Mouse (Mus musculus): ENCODE measurements at regions not wholly inside any gene's neighbourhood (a gene's known extent, or its start where the extent isn't known, plus 50 kb on each side); places are given as distances from the start of the nearest gene placed in this dataset.

GRCm38 (mm10) chr13:43975281-43975680 is 190.7 kb downstream of the Cd83 start:
- DNase-seq: no peak

DNA sequence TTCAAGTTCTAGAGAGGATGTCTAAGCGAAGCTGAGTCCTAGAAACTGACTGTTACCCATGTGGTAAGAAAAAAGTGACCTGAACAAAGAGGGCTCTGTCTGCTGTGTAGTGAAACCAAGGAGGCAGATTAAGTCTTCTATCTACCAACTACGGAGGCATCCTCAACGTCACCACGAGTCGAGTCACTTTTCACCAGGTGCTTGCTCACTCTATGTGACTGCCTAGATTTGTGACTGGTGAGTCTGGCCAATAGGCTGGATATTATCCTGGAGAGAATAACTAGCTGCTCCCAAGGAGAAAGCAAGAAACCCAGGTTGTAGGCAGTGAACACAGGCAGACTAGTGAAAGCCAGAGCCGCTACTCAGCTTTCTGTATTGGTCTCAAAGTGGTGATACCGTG is 191.2 kb downstream of the Cd83 start:
- DNase-seq: no peak

DNA sequence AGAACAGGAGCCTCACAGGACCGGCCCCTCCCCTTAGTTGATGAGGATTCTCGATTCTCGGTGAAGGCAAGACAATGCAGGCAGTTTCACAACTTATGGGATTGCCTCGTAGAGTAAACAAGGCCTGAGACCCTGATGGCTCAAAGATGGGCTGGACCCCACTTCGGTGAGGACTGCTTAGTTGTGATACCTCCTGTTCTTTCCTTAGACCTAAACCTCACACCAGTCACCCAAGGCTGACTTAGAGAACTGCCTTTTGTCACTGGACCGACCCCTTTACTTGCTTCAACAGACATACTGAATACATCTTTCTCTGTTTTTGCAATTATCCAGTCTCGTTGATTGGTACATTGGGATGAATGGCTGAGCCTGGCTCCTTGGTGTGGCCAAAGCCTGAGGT is 192.1 kb downstream of the Cd83 start:
- DNase-seq: no peak

DNA sequence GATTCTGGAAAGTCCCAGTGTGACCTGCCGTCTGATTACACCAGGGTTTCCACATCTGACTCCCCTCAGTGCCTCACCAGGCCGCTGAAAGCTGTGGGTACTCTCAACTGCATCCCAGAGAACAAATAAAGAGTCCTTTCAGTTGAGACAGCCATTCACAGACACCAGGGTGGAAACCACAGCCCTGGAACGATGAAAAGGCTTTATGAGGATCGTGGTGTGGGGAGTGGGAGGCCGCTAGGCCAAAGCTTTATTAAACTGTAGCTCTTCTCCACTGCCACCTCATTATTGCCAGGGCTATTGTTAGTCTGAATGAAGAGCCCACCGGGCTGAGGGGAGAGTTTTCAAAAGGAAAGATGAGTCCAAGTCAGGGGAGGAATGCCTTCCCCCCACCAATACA is 202.8 kb downstream of the Cd83 start:
- no peak for DNase-seq

- DNase-seq: no peak
Measured at GRCm38 (mm10) chr13:43988421-43988820, 203.8 kb downstream of the Cd83 start.

DNA sequence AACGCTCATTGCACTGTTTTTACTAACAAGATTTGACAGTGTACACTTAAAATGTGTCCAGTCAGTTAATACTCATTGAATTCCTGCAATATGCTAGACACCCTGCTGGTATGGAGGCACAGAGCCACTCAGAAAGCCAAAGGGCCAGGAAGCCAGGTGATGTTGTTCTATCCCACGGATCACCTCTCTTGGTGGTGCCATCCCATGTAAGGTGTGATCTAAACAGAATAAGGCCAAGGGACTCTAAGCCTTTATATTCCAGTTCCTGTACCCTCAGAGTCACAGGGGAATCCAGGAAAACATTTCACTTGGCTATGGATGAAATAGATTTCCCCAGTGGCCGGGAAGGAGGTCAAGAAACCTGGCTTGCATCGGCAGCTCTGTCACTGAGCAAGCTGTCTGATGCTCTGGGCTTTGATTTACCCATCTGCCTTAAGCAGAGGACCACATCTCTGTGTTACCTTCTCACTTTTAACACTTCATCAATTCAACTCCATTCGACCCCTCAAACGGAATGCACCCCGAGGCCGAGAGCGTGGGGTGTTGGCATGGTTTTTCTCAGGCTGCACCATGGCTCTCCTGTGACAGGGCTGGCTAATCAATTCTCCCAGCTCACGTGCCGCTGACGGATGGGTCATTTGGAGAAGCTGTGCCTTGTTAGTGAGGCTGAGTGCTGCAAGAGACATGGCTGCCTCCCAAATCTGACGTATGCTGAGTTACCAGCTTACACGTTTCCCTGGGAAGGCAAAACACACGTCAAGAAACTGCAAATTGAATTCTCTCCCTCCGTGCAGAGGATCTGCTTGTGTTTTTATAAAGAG is 205.9 kb downstream of the Cd83 start:
- DNase-seq: peak in 1 of 2 experiments; percentile 11

GRCm38 (mm10) chr13:43991774-43992173 is 207.2 kb downstream of the Cd83 start:
- DNase-seq: peak; percentile 46 to 69

DNA sequence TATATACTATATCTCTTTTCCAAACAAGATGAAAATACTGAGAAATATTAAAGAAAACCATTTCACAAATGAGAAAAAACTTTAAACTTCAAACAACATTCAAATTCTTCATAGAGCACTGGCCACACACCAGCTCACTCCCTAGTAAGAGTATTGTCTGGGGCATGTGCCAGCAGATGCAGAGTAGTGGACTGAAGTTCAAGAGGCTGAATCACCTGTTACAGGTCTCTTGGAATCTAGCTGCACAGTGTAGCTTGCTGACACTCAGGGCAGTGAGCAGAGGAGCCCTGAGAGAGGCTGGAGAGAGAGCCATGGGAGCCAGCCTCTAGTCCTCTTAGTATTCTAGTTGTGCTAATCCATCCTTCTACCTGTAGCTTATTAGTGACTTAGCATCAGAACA is 208.4 kb downstream of the Cd83 start:
- peak; percentile 53 to 73 for DNase-seq

DNA sequence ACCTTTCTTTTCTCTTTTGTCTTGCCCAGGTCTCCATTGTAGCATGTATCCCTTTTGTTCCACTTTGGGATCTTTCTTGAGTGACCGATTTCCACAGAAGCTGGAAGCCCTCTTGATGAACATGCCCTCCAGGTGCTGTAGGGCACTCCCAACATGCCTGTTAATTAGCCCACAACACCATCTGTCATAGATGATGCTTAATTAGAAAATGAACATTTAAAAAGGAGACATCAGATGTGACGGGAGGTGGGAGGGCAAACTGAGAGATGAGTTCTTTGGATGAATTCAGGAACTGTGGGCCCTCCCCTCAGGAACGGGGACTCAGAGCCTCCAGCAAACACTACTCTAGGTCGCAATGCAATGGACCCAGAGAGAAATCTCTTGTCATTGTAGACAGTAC is 209.8 kb downstream of the Cd83 start:
- no peak for DNase-seq

DNA sequence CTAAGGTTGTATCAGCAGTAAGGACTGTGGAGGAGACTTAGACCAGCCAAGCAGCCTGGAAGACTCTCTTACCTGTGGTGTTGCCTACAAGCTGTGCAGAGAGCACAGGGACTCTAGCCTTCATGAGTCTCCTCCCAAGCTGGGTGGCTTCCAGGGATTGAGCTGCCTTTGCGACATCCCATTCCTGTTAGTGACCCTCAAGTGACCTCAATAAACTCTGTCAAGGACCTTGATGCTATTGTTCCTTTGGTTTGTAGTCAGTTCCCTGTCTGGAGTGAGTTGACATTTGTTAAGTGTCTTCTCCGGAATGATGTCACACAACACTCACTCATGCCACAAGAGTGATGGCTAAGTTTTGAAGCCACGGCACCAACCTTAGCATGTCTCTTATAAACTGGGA is 211.0 kb downstream of the Cd83 start:
- DNase-seq: peak; percentile 22 to 45

DNA sequence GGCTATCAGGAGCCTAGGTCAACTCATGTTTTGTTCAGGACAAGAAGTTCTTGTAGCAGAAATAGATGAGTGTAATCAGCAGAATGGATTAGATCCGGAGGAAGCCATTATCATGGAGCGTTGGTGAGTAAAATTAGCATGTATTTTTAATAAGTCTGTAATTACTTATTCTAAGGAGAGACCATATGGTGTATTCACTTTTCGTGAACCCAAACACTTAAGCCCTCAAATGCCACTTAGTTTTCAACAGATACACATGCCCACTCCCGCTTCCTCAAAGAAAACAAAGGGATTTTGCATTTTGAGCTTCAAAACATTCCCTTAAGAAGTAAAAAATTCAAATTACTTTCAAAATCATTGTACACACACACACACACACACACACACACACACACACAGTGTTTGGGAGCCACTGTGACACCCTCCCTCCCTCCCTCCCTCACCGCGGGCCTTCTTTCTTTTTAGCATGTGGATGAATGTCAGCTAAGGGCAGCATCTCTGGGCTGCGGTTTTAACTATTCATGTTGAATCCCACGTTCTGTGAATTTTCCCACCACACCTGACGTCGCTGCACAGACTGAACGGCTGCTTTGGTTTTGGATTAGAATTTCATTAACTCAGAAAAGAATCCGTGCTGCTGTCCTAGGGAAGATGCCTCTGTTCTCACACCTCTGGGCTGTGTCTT is 217.4 kb downstream of the Cd83 start:
- no peak for DNase-seq

DNA sequence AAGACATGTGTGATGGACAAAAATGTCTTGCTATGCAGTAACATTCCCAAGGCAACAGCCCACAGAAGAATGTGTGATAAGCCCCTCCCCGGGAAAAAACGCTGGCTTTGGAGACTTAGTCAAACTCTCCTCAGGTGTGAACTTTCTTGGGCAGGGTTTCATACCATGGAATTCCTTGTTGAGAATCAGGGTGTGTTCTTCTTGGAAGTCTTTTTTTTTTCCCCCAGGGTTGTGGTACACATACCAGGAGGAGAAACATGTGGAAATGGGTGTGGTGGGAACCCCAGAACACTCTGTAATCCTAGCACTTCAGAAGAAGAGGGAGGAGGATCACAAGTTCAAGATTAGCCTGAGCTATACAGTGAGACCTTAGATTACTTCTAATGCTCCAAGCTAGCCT is 228.3 kb downstream of the Cd83 start:
- no peak for DNase-seq

GRCm38 (mm10) chr13:44018489-44019303 is 234.1 kb downstream of the Cd83 start:
- peak in 1 of 2 experiments; percentile 3 for DNase-seq

DNA sequence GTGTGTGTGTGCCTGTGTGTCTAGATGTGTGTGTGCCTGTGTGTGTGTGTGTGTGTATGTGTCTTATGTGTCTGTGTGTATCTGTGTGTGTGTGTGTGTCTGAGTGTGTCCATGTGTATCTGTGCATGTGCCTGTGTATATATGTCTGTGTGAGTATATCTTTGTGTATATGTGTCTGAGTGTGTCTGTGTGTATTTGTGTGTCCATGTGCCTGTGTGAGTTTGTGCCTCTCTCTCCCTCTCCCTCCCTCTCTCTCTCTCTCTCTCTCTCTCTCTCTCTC is 234.7 kb downstream of the Cd83 start:
- no peak for DNase-seq

GRCm38 (mm10) chr13:44020851-44021250 is 236.3 kb downstream of the Cd83 start:
- no peak for DNase-seq

DNA sequence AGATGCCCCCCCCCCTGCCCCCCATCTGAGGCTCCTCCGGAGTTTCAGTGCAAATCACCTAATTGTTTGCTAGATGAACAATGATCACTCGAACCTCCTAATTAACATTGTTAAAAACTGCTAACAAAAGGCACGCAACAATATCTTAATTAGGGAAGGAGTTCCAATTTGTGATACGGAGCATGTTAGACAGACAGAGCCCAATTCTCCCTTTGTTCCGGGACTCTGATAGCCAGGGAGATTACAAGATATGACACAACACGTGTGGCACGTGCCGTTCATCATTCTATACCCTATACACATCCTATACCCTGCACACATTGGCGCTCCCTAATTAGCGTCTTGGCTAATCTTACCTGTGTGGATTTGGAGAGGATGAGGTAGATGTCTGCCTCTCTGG is 237.5 kb downstream of the Cd83 start:
- DNase-seq: no peak

- no peak for DNase-seq
Measured at GRCm38 (mm10) chr13:44024612-44025011, 240.0 kb downstream of the Cd83 start.

- no peak for DNase-seq
Measured at GRCm38 (mm10) chr13:44026321-44027255, 242.0 kb downstream of the Cd83 start.

- no peak for DNase-seq
Measured at GRCm38 (mm10) chr13:44028081-44028480, 243.5 kb downstream of the Cd83 start.

DNA sequence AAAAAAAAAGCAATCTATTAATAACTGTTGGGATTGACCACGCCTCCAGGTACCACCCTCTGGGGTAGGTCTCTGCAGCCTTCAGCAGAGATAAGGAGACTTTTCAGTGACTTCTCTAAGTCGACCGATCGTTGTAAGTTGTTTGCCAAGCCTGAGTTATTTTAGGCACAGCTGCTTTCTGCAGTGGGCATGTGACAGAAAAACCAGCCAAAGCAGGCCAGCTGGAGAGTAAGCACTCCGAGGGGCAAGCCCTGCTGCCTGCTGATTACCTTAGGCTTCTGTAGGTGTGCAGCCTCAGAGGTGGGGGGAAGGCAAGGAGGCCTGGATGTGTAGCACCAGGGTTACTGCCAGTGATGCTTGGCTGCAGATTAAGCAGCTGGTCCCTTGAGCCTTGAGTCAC is 246.0 kb downstream of the Cd83 start:
- no peak for DNase-seq

- DNase-seq: no peak
Measured at GRCm38 (mm10) chr13:44037774-44038294, 253.3 kb downstream of the Cd83 start.

GRCm38 (mm10) chr13:44038322-44038721 is 253.7 kb downstream of the Cd83 start:
- no peak for DNase-seq

Measured in lung, adult 18-20 months (tissue).